Mouse (Mus musculus): ENCODE data around the gene Slit2. TPM values are rescaled to one million over a fixed set of nuclear protein-coding genes. Genes with fewer than 3 reads are reported as not detected.

The Slit2 gene
- 1.2 TPM for polyA plus RNA-seq (2015; fragmentation: Illumina TruSeq; extraction: RNeasy Lipid Tissue Mini Kit (QIAGEN cat#74804); ENCODE audit: insufficient read depth, low read depth, low replicate concordance)

GRCm38 (mm10) chr5:47982941-47983701 is at the start of gene Slit2:
Slit2 (plus strand) TSS chr5:47983138.

GRCm38 (mm10) chr5:48327652-48328051 is 344.7 kb downstream of the Slit2 start, which contains the start of gene 5730480H06Rik:
5730480H06Rik (plus strand) TSS chr5:48327952.

